Mouse (Mus musculus) kidney, postnatal 0 days (tissue): ENCODE results near the gene Atp10a. TPM values are rescaled to one million over a fixed set of nuclear protein-coding genes. Genes with fewer than 3 reads are reported as not detected.
A peak's percentile ranks its signal among the peaks of the same experiment; 100 is the strongest.

Experiments used
- ATAC-seq: fragments of 200-750 bp; cut with Nextera tagmentation; replicated peaks from 2 replicates; pipeline ENCODE4 v1.8.0; 2017; ENCODE audit warnings: low read depth, moderate number of reproducible peaks, moderate TSS enrichment, moderate library complexity; ENCODE audit not compliant: low FRiP score
- DNase-seq: peaks from one replicate; pipeline ENCODE4 v3.0.0-alpha.2; 2016; ENCODE audit warnings: low spot score
- H3K27ac ChIP-seq: fragments of 300-500 bp; sonication (generic); 2 replicates; pipeline ENCODE4 v1.5.1; 2014; ENCODE audit warnings: mild to moderate bottlenecking
- H3K27me3 ChIP-seq: fragments of 300-500 bp; sonication (generic); 2 replicates; pipeline ENCODE4 v1.6.1; 2014; ENCODE audit warnings: low read length, mixed read lengths; ENCODE audit not compliant: insufficient read depth
- H3K36me3 ChIP-seq: fragments of 300-500 bp; sonication (generic); 2 replicates; pipeline ENCODE4 v1.6.1; 2014; ENCODE audit warnings: low read length, mixed read lengths; ENCODE audit not compliant: insufficient read depth
- H3K4me1 ChIP-seq: fragments of 300-500 bp; sonication (generic); replicated peaks from 2 replicates; pipeline ENCODE4 v1.6.1; 2014; ENCODE audit warnings: antibody characterized with exemption, low read length, mixed read lengths; ENCODE audit not compliant: insufficient read depth
- H3K4me2 ChIP-seq: fragments of 300-500 bp; sonication (generic); 2 replicates; pipeline ENCODE4 v1.6.1; 2014; ENCODE audit warnings: mild to moderate bottlenecking, low read length, moderate library complexity, mixed read lengths
- H3K4me3 ChIP-seq: fragments of 300-500 bp; sonication (generic); replicated peaks from 2 replicates; pipeline ENCODE4 v1.5.1; 2014; ENCODE audit warnings: low read depth, low read length
- H3K9ac ChIP-seq: fragments of 300-500 bp; sonication (generic); 2 replicates; pipeline ENCODE4 v1.6.1; 2014; ENCODE audit warnings: low read depth, low read length
- H3K9me3 ChIP-seq: fragments of 300-500 bp; sonication (generic); replicated peaks from 2 replicates; pipeline ENCODE4 v1.6.1; 2016; ENCODE audit warnings: low read length, inconsistent platforms, mixed read lengths
- CTCF ChIP-seq: IDR thresholded peaks from 2 replicates; pipeline ENCODE4 v1.5.1; 2016; ENCODE audit warnings: antibody characterized with exemption, low read depth, mild to moderate bottlenecking, moderate library complexity
- WGBS: fragments of 180-500 bp; shearing (Covaris S2); extraction: QIAGEN DNeasy Blood & Tissue Kit; methylation state at CpG from one replicate; pipeline ENCODE4 v1.1.7; 2014; 5-methylcytosine and 5-hydroxymethylcytosine counted together
- polyA plus RNA-seq: library from polyadenylated mRNA; unstranded; fragments of >200 nt; fragmentation: Nextera tagmentation; extraction: Ambion mirVana; gene quantifications from 2 replicates; pipeline ENCODE4 v1.2.1, GENCODE M21; 2015

The Atp10a gene
- polyA plus RNA-seq, 1 experiment from 2014 or later = 2.3 TPM

- ATAC-seq (no peak), DNase-seq (no peak)
- Histone ChIP-seq H3K9me3 (no peaks in the 10 kb centered on the region), H3K27me3 (no peaks in the 10 kb centered on the region), H3K4me1 (0 out of 2 replicates have a peak, but pooled peaks cover 10% of the 10 kb centered on the region), H3K4me3 (no peak overlapping the region), H3K9ac (no peak overlapping the region), H3K27ac (no peak overlapping the region), H3K36me3 (no peaks in the 10 kb centered on the region), H3K4me2 (no peak overlapping the region)
- 44% methylated on average over 1 of the region's 1 CpGs for WGBS
- TF ChIP-seq CTCF = no peak
These were observed 59.7 kb downstream of the Atp10a start for GRCm38 (mm10) chr7:58715576-58716144.

DNA sequence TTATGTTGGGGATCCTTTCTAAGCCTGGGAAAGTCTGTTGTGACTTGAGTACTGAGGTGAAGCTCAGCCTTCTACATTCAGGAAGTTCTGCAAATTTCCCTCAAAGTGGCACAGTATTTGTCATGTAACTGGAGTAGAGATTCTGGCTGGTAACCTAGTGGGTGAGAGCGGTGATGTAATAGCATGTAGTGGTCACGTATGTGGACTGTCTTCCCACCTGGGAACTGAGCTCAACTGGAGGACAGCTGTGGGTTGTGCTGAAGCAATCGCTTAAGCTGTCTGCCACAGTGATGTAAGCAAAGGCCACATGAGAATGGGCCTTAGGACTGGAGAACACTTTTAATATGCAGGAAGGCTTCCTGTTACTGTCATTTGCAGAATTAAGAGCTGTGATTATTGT is 60.7 kb downstream of the Atp10a start:
- WGBS = 90% methylated on average over 3 of the region's 3 CpGs
- Histone ChIP-seq H3K9me3 (no peaks in the 10 kb centered on the region), H3K4me2 (no peak overlapping the region), H3K36me3 (no peaks in the 10 kb centered on the region), H3K4me3 (no peak overlapping the region), H3K27me3 (no peaks in the 10 kb centered on the region), H3K4me1 (0 out of 2 replicates have a peak, but pooled peaks cover 10% of the 10 kb centered on the region), H3K27ac (no peak overlapping the region), H3K9ac (no peak overlapping the region)
- ATAC-seq (no peak), DNase-seq (no peak)
- TF ChIP-seq CTCF = no peak

DNA sequence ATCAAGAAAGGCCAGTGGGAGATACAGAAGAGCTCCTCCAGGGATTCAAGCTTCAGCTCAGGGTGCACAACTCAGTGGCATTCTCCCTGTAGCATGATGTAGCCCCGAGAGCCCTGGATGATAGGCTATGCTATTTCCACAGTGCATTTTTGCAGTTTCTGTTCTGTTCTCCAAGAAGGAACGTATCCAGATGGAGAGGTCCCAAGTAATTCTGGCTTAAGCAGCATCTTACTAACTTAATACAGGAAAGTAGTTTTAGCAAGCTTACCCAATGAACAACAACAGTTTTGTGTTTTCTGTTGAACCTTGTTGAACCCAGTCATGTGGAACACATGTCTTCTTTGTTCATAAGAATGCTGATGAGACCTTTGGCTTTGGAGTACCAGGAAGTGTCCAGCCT is 62.6 kb downstream of the Atp10a start:
- Histone ChIP-seq H3K9me3 (no peaks in the 10 kb centered on the region), H3K27me3 (no peaks in the 10 kb centered on the region), H3K27ac (0 out of 2 replicates have a peak overlapping the region, but pooled peaks have one; percentile 11), H3K36me3 (no peaks in the 10 kb centered on the region), H3K4me2 (no peak overlapping the region), H3K4me1 (0 out of 2 replicates have a peak, but pooled peaks cover 10% of the 10 kb centered on the region), H3K9ac (no peak overlapping the region), H3K4me3 (no peak overlapping the region)
- DNase-seq (no peak), ATAC-seq (no peak)
- TF ChIP-seq CTCF = no peak
- 82% methylated on average over 2 of the region's 2 CpGs for whole genome bisulfite sequencing

GRCm38 (mm10) chr7:58719218-58719938 is 63.4 kb downstream of the Atp10a start:
- no peak overlapping the region for H3K4me2 ChIP-seq
- no peak for ATAC-seq
- no peak for DNase-seq
- no peak overlapping the region for H3K4me3 ChIP-seq
- H3K27ac ChIP-seq = 0 out of 2 replicates have a peak overlapping the region, but pooled peaks have one; percentile 11
- H3K27me3 ChIP-seq = no peaks in the 10 kb centered on the region
- H3K36me3 ChIP-seq = no peaks in the 10 kb centered on the region
- TF ChIP-seq CTCF = no peak
- no peaks in the 10 kb centered on the region for H3K9me3 ChIP-seq
- H3K4me1 ChIP-seq = 0 out of 2 replicates have a peak, but pooled peaks cover 10% of the 10 kb centered on the region
- 51% methylated on average over 4 of the region's 4 CpGs for WGBS
- no peak overlapping the region for H3K9ac ChIP-seq

GRCm38 (mm10) chr7:58722250-58722649 is 66.3 kb downstream of the Atp10a start:
- H3K4me3 ChIP-seq = no peak overlapping the region
- no peak overlapping the region for H3K9ac ChIP-seq
- no peak for TF ChIP-seq CTCF
- H3K9me3 ChIP-seq = no peaks in the 10 kb centered on the region
- H3K27me3 ChIP-seq = no peaks in the 10 kb centered on the region
- H3K36me3 ChIP-seq = no peaks in the 10 kb centered on the region
- no peak overlapping the region for H3K4me2 ChIP-seq
- DNase-seq = no peak
- H3K27ac ChIP-seq = no peak overlapping the region
- ATAC-seq = no peak
- 0 out of 2 replicates have a peak, but pooled peaks cover 10% of the 10 kb centered on the region for H3K4me1 ChIP-seq
- WGBS = 78% methylated on average over 1 of the region's 1 CpGs

GRCm38 (mm10) chr7:58730201-58730600 is 74.2 kb downstream of the Atp10a start:
- WGBS = 21% methylated on average over 8 of the region's 8 CpGs
- no peak overlapping the region for H3K27ac ChIP-seq
- ATAC-seq = no peak

More at GRCm38 (mm10) chr7:58730201-58730600, 74.2 kb downstream of the Atp10a start:
- no peak for TF ChIP-seq CTCF
- Histone ChIP-seq H3K36me3 (no peaks in the 10 kb centered on the region), H3K4me1 (no peaks in the 10 kb centered on the region; the same call in 1 of the 2 replicates), H3K4me3 (no peak overlapping the region), H3K4me2 (no peak overlapping the region), H3K9me3 (no peaks in the 10 kb centered on the region), H3K9ac (no peak overlapping the region), H3K27me3 (no peaks in the 10 kb centered on the region)
- DNase-seq = peak; percentile 64
